Mouse (Mus musculus) olfactory bulb, adult 2 months (tissue): ENCODE data around the gene Ctsz. TPM values are rescaled to one million over a fixed set of nuclear protein-coding genes. Genes with fewer than 3 reads are reported as not detected.

ENCODE experiments used
- H3K27ac ChIP-seq: fragments of 200-500 bp; 2 replicates; pipeline ENCODE4 v1.5.1; 2012; ENCODE audit warnings: low read depth, low read length; ENCODE audit not compliant: insufficient read depth
- H3K4me1 ChIP-seq: fragments of 200-500 bp; 2 replicates; pipeline ENCODE4 v1.6.1; 2012; ENCODE audit warnings: low read length; ENCODE audit not compliant: control insufficient read depth, insufficient read depth
- H3K4me3 ChIP-seq: fragments of 200-500 bp; 2 replicates; pipeline ENCODE4 v1.5.1; 2012; ENCODE audit warnings: mild to moderate bottlenecking, low read depth, low read length, moderate library complexity; ENCODE audit not compliant: insufficient read depth
- CTCF ChIP-seq: fragments of 200-500 bp; IDR thresholded peaks from 2 replicates; pipeline ENCODE4 v1.5.1; 2012; ENCODE audit warnings: low read depth, mild to moderate bottlenecking, low read length, moderate library complexity; ENCODE audit not compliant: insufficient read depth
- POLR2A ChIP-seq: fragments of 200-500 bp; IDR thresholded peaks from 2 replicates; pipeline ENCODE4 v1.6.1; 2012; ENCODE audit warnings: mild to moderate bottlenecking, low read depth, low read length, moderate library complexity; ENCODE audit not compliant: insufficient read depth
- WGBS: fragments of 180-500 bp; shearing (Covaris S2); methylation state at CpG from one replicate; pipeline ENCODE4 v1.1.7; 2018; 5-methylcytosine and 5-hydroxymethylcytosine counted together
- polyA plus RNA-seq: library from polyadenylated mRNA; stranded (reverse); fragments of >200 nt; gene quantifications from 2 replicates; pipeline ENCODE4 v1.2.4, GENCODE M21; 2012; ENCODE audit warnings: low replicate concordance; ENCODE audit not compliant: missing spikeins, insufficient read depth, insufficient read length

The Ctsz gene
- polyA plus RNA-seq, 1 experiment = not detected

GRCm38 (mm10) chr2:174445018-174445417 is 6.2 kb upstream of the Ctsz start:
- no peak for TF ChIP-seq POLR2A
- TF ChIP-seq CTCF = no peak
- no peaks in the 10 kb centered on the region for H3K4me1 ChIP-seq
- WGBS = 81% methylated on average over 6 of the region's 6 CpGs
- H3K27ac ChIP-seq = no peak overlapping the region
- H3K4me3 ChIP-seq = no peak overlapping the region

- 97% methylated on average over 7 of the region's 7 CpGs for WGBS
- no peak for TF ChIP-seq POLR2A
- no peak for TF ChIP-seq CTCF
- H3K4me1 ChIP-seq = no peaks in the 10 kb centered on the region
- H3K27ac ChIP-seq = no peak overlapping the region
- H3K4me3 ChIP-seq = no peak overlapping the region
These were observed 5.5 kb upstream of the Ctsz start for GRCm38 (mm10) chr2:174444359-174444758.

- no peak overlapping the region for H3K4me3 ChIP-seq
- WGBS = 57% methylated on average over 2 of the region's 2 CpGs
- H3K27ac ChIP-seq = no peak overlapping the region
- H3K4me1 ChIP-seq = peaks cover 12% of the 10 kb centered on the region
- TF ChIP-seq POLR2A (no peak), CTCF (no peak)
These were observed 4.2 kb upstream of the Ctsz start for GRCm38 (mm10) chr2:174443046-174443445.

DNA sequence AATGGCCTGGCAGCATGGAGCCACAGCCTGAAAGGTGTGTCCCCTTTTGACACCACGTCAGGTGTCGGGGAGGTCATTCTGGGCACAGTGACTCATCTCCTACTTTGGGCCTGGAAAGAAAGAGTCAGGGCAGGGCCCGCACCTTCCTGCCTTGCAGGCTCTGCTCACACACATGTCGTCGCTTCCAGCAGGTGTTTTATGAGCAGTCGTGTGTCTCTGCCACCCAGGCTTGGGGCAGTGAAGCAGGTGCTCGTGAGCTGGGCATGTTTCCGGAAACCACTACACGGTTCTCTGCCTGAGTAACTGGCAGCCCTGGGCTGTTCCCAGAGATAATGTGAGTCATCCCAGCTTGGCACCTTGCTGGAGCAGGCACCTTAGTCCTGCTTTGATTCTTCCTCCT is 3.6 kb upstream of the Ctsz start:
- TF ChIP-seq POLR2A (no peak), CTCF (no peak)
- no peak overlapping the region for H3K27ac ChIP-seq
- WGBS = 82% methylated on average over 9 of the region's 9 CpGs
- H3K4me3 ChIP-seq = no peak overlapping the region
- peaks cover 17% of the 10 kb centered on the region for H3K4me1 ChIP-seq

- H3K4me1 ChIP-seq = peaks cover 20% of the 10 kb centered on the region
- WGBS = 73% methylated on average over 4 of the region's 4 CpGs
- TF ChIP-seq CTCF (no peak), POLR2A (no peak)
- no peak overlapping the region for H3K27ac ChIP-seq
- no peak overlapping the region for H3K4me3 ChIP-seq
These were observed 3.1 kb upstream of the Ctsz start for GRCm38 (mm10) chr2:174441898-174442297.

DNA sequence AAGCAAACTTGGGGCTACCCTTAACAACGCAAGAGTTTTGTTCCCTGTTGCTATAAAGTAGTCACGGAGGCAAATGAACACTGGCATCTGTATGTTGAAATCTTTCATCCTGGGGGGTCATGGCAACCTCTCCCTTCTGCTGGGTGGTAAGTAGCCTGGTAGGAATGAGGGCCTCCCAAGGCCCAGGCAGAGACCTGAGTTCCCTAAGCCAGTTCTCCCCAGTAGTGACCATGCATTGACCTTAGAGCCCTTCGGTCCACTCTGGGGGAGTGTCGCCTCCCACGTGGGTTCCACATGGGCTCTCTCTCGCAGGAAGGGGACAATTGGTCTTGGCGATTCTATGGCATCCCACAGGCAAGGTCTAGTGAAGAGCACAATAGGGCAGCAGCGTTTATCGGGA is 1.1 kb upstream of the Ctsz start:
- TF ChIP-seq CTCF (no peak), POLR2A (no peak)
- Histone ChIP-seq H3K27ac (no peak overlapping the region), H3K4me3 (no peak overlapping the region), H3K4me1 (peaks cover 21% of the 10 kb centered on the region)
- 83% methylated on average over 9 of the region's 9 CpGs for WGBS

- WGBS = 69% methylated on average over 5 of the region's 5 CpGs
- TF ChIP-seq POLR2A (no peak), CTCF (no peak)
- Histone ChIP-seq H3K27ac (no peak overlapping the region), H3K4me3 (no peak overlapping the region), H3K4me1 (peaks cover 21% of the 10 kb centered on the region)
These were observed 605 bp upstream of the Ctsz start for GRCm38 (mm10) chr2:174439450-174439838.

- H3K4me1 ChIP-seq = peaks cover 21% of the 10 kb centered on the region
- peak overlapping the region; percentile 63 for H3K4me3 ChIP-seq
- 71% methylated on average over 11 of the region's 11 CpGs for WGBS
- TF ChIP-seq POLR2A = no peak
- TF ChIP-seq CTCF = no peak
- no peak overlapping the region for H3K27ac ChIP-seq
These were observed 658 bp downstream of the Ctsz start for GRCm38 (mm10) chr2:174438181-174438580.

- H3K4me3 ChIP-seq = no peak overlapping the region
These were observed 1.2 kb downstream of the Ctsz start for GRCm38 (mm10) chr2:174437697-174437982.

GRCm38 (mm10) chr2:174436916-174437696 is 1.7 kb downstream of the Ctsz start:
- H3K27ac ChIP-seq = no peak overlapping the region
- 96% methylated on average over 7 of the region's 7 CpGs for WGBS
- H3K4me1 ChIP-seq = peaks cover 21% of the 10 kb centered on the region
- TF ChIP-seq CTCF (no peak), POLR2A (no peak)
- no peak overlapping the region for H3K4me3 ChIP-seq

More at GRCm38 (mm10) chr2:174437697-174437982, 1.2 kb downstream of the Ctsz start:
- no peak overlapping the region for H3K27ac ChIP-seq
- H3K4me1 ChIP-seq = peaks cover 21% of the 10 kb centered on the region
- 95% methylated on average over 4 of the region's 4 CpGs for WGBS
- TF ChIP-seq CTCF = no peak
- TF ChIP-seq POLR2A = no peak
